Mouse (Mus musculus) layer of hippocampus, adult 9-10 months (tissue): ENCODE results near the gene Psma6.

Experiments used
- DNase-seq: peaks from one replicate; pipeline ENCODE4 v3.0.0; 2022; ENCODE audit warnings: low spot score

Gene Psma6

DNA sequence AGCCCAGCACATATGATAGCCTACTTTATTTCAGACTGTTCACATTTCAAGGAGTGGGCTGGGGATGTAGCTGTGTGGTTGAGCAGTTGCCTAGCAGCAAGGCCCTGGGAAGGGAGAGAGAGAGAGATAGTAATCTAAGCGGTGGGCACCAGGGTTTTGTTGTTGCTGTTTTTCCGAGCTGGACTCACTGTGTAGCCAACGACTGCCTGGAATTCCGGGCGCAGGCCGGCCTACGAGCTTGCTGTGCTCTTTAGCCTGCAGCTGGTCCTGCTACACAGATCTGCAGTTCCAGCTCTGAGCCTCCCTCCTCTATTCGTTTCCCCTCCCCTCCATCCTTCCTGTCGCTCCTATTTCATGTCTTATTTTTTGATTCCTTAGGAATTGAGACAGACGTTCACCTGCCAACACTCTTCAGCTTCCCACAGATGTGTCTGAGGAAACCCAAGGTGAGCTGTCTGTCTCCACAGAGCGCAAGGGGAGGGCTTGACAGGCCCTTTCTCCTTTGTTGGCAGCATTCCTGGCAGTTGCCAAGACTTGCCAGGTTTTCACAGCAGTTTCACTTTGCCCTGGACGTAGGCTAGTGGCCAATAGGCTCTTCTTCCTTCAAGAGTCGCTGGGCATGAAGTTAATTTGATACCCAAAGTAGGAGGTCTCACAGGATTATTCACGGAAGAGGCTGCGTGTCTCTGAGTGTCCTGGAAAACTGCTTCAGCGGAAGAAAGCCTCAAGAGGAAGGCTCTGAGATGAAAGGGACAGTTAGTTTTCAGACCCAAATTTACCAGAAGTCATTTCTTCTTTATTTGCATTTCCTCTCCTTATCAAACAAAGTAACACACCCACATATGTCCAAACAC is 80.2 kb downstream of the Psma6 start:
- peak; percentile 25 for DNase-seq

DNA sequence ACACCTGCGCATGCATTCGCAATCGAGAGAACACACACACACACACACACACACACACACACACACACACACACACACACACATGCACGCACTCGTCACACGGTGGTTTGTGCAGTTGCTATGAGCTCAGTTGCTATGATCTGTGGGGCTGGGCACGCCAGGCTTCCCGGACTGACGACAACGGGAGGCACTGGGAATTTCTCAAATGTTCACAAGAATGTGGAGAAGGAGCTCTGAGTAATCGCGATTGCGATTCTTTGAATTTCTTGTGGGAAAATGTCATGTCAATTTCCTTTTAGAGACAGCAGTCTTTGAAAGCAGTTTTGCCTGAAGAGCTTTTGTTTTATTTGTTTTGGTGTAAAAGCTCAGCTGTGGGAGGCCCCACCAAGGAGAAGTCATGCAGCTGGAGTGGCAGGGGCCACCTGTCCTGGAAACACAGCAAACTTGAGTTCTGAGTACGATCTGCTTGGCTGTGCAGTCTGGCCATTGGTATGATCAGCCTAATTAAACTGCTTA is 80.9 kb downstream of the Psma6 start:
- DNase-seq = no peak

DNA sequence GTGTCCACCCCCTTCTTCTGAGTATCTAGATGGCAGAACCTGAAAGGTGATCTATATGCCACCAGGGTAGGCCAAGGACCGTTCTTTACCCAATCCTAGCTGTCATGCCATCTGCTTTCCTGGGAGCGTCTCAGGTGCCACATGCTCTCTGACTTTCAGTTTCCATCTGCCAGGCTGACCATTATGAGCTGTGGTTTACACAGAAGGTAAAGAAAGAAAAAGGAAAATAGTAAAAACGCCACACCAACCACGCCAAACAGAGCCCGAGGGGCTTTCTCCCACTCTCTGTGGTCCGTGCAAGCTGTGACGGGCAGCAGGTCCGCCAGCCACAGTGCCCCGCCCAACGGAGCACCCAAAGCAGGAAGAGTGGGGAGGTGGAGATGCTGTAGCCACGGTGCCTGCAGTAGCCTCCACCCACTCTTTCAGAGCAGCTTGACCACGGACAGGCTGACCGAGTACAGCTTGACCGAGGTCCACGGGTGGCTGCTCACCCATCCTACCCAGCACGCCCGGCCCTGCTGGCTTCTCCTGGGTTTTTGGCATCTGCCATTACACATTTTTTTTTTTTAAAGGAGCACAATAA is 81.5 kb downstream of the Psma6 start:
- DNase-seq = no peak

DNA sequence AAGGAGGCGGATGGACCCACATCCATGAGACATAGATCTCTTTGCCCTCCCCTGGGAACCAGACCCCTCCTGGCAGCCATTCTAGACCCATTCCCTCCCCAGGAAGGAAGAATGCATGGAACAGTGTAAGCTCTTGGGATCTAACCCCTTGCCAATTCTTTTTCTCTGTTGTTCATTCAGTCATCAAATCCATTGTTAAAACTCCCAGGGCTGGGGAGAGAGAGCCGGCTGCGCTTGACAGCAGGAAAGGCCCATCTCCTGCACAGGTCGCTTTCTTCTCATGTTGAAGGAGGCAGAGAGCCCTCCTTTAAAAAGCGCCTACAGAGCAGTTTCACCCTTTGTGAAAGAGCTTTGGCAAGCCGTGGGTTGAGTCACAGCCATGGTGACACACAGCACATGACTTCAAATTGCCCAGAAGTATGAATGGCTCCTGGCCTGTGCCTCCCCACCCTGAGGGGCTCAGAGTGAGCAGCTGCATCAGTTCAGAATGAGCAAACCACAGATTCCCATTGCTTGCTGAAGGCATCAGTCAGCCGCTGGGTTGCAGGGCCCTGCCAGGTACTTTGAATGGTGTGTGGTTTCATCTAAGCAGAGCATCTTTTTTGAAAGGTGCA is 82.2 kb downstream of the Psma6 start:
- no peak for DNase-seq

DNA sequence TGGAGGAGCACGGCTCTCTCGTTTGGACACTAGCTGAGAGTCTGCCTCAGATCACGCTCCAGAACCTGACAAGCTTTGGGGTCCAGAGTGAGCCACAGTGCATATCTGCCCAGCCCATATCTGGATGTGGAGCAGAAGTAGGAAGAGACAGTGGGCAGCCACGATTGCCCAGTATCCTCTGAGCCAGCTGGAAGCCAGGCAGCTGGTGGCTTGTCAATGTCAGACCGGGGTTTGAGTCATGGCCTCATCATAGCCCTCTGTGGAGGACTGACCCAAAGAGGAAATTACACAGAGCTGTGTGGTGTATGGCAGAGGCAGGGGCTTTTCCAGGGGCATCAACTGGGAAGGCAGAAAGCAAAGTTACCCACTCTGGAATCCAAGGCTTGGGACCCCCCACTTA is 82.8 kb downstream of the Psma6 start:
- no peak for DNase-seq

DNA sequence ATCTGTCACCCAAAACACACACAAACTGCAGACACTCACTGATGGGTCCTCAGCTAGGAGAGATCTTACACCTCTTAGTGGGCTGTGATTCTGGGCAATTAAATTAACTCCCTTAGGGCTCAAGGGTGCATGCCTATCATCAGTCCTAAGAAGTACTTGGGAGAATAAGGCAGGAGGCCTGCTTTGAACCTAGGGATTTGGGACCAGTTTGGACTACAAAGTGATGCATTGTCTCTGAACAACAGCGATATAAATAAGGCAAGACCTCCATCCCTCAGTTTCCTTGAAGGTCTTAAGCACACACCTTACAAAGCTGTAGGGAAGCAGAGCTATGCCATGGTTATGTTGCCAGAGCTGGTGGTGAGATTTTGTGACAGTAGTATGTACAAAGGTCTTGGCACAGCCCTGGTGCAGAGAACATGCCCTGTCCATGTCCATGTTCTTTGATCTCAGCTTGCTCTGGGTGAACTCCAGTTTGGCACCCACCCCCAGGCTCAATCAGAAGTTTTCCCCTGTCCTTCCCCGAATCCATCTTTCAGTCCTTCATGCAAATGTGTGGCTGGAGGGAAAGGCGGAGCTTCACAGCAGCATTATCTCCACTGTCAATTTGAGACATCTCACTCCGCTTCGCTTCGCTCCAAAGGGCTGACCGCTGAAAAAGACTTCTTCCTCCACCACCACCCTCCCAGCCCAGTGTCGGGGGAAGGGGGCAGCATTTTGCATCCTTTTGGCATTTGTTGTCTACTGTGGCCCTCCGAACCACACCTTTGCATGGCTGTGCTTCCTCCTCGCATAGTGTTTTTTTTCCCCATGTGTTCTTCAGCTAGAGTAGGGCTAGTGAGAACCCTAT is 83.5 kb downstream of the Psma6 start:
- no peak for DNase-seq
